Mouse (Mus musculus): ENCODE results near the gene Tsga10. TPM values are rescaled to one million over a fixed set of nuclear protein-coding genes. Genes with fewer than 3 reads are reported as not detected.

Gene Tsga10
- polyA plus RNA-seq, 1 experiment from 2014 or later = 5.9 TPM

DNA sequence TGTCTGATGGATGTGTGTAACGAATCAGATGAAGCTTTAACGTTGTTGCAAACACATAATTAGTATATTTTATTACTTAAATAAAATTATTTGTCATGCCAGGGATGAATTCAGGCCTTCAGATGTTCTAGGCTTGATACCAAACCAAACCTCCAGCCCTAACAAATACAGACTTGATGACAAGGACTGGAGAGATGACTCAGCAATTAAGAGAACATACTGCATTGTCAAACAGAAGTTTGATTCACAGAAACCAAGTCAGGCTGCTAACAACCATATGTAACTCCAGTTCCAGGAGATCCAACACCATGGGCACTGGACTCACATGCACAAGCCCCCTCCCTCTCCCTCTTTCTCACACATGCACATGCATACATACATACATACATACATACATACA, 65.9 kb downstream of the Tsga10 start:
- H3K9me3 ChIP-seq (replicated peaks; ENCODE audit: control insufficient read depth, low read length) = no peaks in the 10 kb centered on the region
- ATAC-seq (ENCODE audit: insufficient read depth, low FRiP score) = no peak
- no peaks in the 10 kb centered on the region for H3K4me1 ChIP-seq (ENCODE audit: control insufficient read depth, insufficient read depth, low read length)
- H3K27me3 ChIP-seq (ENCODE audit: control insufficient read depth, insufficient read depth, low read length) = no peaks in the 10 kb centered on the region
- no peak overlapping the region for H3K27ac ChIP-seq (ENCODE audit: low read length)
- WGBS = 91% methylated on average over 2 of the region's 2 CpGs
- H3K4me3 ChIP-seq (replicated peaks; ENCODE audit: low read length) = no peak overlapping the region
- no peaks in the 10 kb centered on the region for H3K36me3 ChIP-seq (ENCODE audit: control insufficient read depth, insufficient read depth, low read length)
- no peak overlapping the region for H3K4me2 ChIP-seq (ENCODE audit: low read depth, low read length)
- H3K9ac ChIP-seq (ENCODE audit: low read length) = no peak overlapping the region

- Histone ChIP-seq H3K27me3 (ENCODE audit: control insufficient read depth, insufficient read depth, low read length) (no peaks in the 10 kb centered on the region), H3K4me3 (replicated peaks; ENCODE audit: low read length) (no peak overlapping the region), H3K9me3 (replicated peaks; ENCODE audit: control insufficient read depth, low read length) (no peaks in the 10 kb centered on the region), H3K9ac (ENCODE audit: low read length) (no peak overlapping the region), H3K4me2 (ENCODE audit: low read depth, low read length) (no peak overlapping the region), H3K27ac (ENCODE audit: low read length) (no peak overlapping the region), H3K4me1 (ENCODE audit: control insufficient read depth, insufficient read depth, low read length) (no peaks in the 10 kb centered on the region), H3K36me3 (ENCODE audit: control insufficient read depth, insufficient read depth, low read length) (no peaks in the 10 kb centered on the region)
- WGBS = 52% methylated on average over 3 of the region's 3 CpGs
- ATAC-seq (ENCODE audit: insufficient read depth, low FRiP score) = no peak
Observed at GRCm38 (mm10) chr1:37799505-37799904, 66.7 kb downstream of the Tsga10 start.

DNA sequence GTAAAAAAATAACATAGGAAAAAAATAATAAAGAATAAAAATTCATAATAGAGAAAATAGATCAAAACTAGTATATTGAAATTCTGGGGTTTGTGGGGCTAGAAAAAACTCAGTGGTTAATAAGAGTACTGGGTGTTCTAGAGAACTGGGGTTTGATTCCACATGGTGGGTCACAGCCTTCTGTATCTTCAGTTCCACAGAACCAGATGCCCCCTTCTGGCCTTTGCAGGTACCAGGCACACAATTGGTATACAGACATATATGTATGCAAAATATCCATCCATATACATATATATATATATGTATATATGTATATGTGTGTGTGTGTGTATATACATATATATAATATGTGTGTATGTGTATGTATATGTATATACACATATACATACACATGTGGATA, 106.8 kb downstream of the Tsga10 start:
- H3K27ac ChIP-seq (ENCODE audit: low read length) = no peak overlapping the region

GRCm38 (mm10) chr1:37744650-37745259, 121.5 kb downstream of the Tsga10 start:
- Histone ChIP-seq H3K9ac (ENCODE audit: low read length) (no peak overlapping the region), H3K27ac (ENCODE audit: low read length) (no peak overlapping the region), H3K4me1 (ENCODE audit: control insufficient read depth, insufficient read depth, low read length) (no peaks in the 10 kb centered on the region), H3K36me3 (ENCODE audit: control insufficient read depth, insufficient read depth, low read length) (no peaks in the 10 kb centered on the region), H3K9me3 (replicated peaks; ENCODE audit: control insufficient read depth, low read length) (no peaks in the 10 kb centered on the region), H3K27me3 (ENCODE audit: control insufficient read depth, insufficient read depth, low read length) (no peaks in the 10 kb centered on the region), H3K4me2 (ENCODE audit: low read depth, low read length) (no peak overlapping the region), H3K4me3 (replicated peaks; ENCODE audit: low read length) (no peak overlapping the region)
- no peak for ATAC-seq (ENCODE audit: insufficient read depth, low FRiP score)
- WGBS = 69% methylated on average over 9 of the region's 9 CpGs

More for the DNA sequence above, 106.8 kb downstream of the Tsga10 start:
- Histone ChIP-seq H3K4me2 (ENCODE audit: low read depth, low read length) (no peak overlapping the region), H3K4me3 (replicated peaks; ENCODE audit: low read length) (no peak overlapping the region), H3K4me1 (ENCODE audit: control insufficient read depth, insufficient read depth, low read length) (no peaks in the 10 kb centered on the region), H3K27me3 (ENCODE audit: control insufficient read depth, insufficient read depth, low read length) (no peaks in the 10 kb centered on the region), H3K9me3 (replicated peaks; ENCODE audit: control insufficient read depth, low read length) (no peaks in the 10 kb centered on the region), H3K36me3 (ENCODE audit: control insufficient read depth, insufficient read depth, low read length) (no peaks in the 10 kb centered on the region), H3K9ac (ENCODE audit: low read length) (no peak overlapping the region)
- no peak for ATAC-seq (ENCODE audit: insufficient read depth, low FRiP score)

GRCm38 (mm10) chr1:37742602-37743270, 123.5 kb downstream of the Tsga10 start:
- H3K9ac ChIP-seq (ENCODE audit: low read length) = no peak overlapping the region
- no peaks in the 10 kb centered on the region for H3K36me3 ChIP-seq (ENCODE audit: control insufficient read depth, insufficient read depth, low read length)
- H3K9me3 ChIP-seq (replicated peaks; ENCODE audit: control insufficient read depth, low read length) = no peaks in the 10 kb centered on the region
- no peaks in the 10 kb centered on the region for H3K27me3 ChIP-seq (ENCODE audit: control insufficient read depth, insufficient read depth, low read length)
- no peaks in the 10 kb centered on the region for H3K4me1 ChIP-seq (ENCODE audit: control insufficient read depth, insufficient read depth, low read length)
- no peak for ATAC-seq (ENCODE audit: insufficient read depth, low FRiP score)
- 57% methylated on average over 14 of the region's 14 CpGs for WGBS
- H3K27ac ChIP-seq (ENCODE audit: low read length) = no peak overlapping the region
- H3K4me3 ChIP-seq (replicated peaks; ENCODE audit: low read length) = no peak overlapping the region
- H3K4me2 ChIP-seq (ENCODE audit: low read depth, low read length) = no peak overlapping the region

- H3K4me3 ChIP-seq (replicated peaks; ENCODE audit: low read length) = no peak overlapping the region
- no peaks in the 10 kb centered on the region for H3K27me3 ChIP-seq (ENCODE audit: control insufficient read depth, insufficient read depth, low read length)
- no peaks in the 10 kb centered on the region for H3K4me1 ChIP-seq (ENCODE audit: control insufficient read depth, insufficient read depth, low read length)
- H3K4me2 ChIP-seq (ENCODE audit: low read depth, low read length) = no peak overlapping the region
- H3K9me3 ChIP-seq (replicated peaks; ENCODE audit: control insufficient read depth, low read length) = no peaks in the 10 kb centered on the region
- H3K27ac ChIP-seq (ENCODE audit: low read length) = no peak overlapping the region
- WGBS = 76% methylated on average over 11 of the region's 11 CpGs
- H3K36me3 ChIP-seq (ENCODE audit: control insufficient read depth, insufficient read depth, low read length) = no peaks in the 10 kb centered on the region
- H3K9ac ChIP-seq (ENCODE audit: low read length) = no peak overlapping the region
- ATAC-seq (ENCODE audit: insufficient read depth, low FRiP score) = no peak
Observed at GRCm38 (mm10) chr1:37742126-37742525, 124.1 kb downstream of the Tsga10 start.

DNA sequence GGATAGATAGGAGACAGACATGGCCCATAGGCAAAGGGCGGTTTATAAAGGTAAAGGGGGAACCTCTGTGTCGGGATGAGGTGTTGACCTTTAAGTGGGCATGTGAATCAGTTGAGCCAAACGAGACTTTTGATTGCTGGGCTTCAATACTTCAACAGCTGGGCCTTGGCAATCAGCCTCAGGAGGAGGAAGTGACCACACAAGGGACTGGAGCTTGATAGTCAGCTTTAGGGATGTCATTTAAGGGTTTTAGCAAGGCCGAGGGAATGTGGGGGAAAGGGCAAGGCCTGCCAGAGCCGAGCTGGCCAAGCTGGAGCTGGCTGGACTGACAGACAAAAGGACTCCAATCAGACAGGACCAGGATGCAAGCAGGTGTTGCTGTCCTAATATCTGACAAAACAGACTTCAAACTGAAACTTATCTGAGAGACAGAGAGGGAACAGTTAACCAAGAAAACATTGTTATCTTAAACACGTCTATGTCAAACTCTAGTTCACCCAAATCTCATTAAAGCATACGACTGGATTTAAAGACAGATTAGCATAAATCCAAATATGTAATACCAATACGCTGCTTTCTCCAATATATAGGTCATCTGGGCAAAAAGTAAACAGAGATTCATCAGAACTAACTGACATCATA, 125.9 kb downstream of the Tsga10 start:
- Histone ChIP-seq H3K27me3 (ENCODE audit: control insufficient read depth, insufficient read depth, low read length) (no peaks in the 10 kb centered on the region), H3K9me3 (replicated peaks; ENCODE audit: control insufficient read depth, low read length) (no peaks in the 10 kb centered on the region), H3K4me2 (ENCODE audit: low read depth, low read length) (no peak overlapping the region), H3K27ac (ENCODE audit: low read length) (no peak overlapping the region), H3K36me3 (ENCODE audit: control insufficient read depth, insufficient read depth, low read length) (no peaks in the 10 kb centered on the region), H3K9ac (ENCODE audit: low read length) (no peak overlapping the region), H3K4me1 (ENCODE audit: control insufficient read depth, insufficient read depth, low read length) (no peaks in the 10 kb centered on the region), H3K4me3 (replicated peaks; ENCODE audit: low read length) (no peak overlapping the region)
- ATAC-seq (ENCODE audit: insufficient read depth, low FRiP score) = no peak
- 48% methylated on average over 8 of the region's 8 CpGs for WGBS

DNA sequence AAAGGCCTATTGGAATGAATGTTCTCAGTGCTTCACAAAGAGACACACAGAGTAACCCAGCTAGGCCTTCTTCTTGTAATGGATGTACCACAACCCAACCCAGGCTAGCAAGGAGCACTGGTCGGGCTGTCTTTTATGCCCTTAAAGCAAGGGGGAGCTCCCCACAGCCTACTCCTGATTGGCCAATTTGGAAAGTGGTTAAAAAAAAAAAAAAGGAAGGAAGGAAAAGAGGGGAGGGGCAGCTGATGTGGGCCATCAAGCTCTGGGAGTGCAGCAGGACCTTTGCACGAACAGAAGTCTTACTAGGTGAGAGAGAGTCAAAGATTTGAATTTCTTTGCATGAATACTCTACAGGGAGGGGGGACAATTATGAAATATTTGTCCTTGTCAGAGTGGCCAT, 127.3 kb downstream of the Tsga10 start:
- H3K36me3 ChIP-seq (ENCODE audit: control insufficient read depth, insufficient read depth, low read length) = no peaks in the 10 kb centered on the region
- no peaks in the 10 kb centered on the region for H3K27me3 ChIP-seq (ENCODE audit: control insufficient read depth, insufficient read depth, low read length)
- H3K27ac ChIP-seq (ENCODE audit: low read length) = no peak overlapping the region
- no peak overlapping the region for H3K4me2 ChIP-seq (ENCODE audit: low read depth, low read length)
- H3K9ac ChIP-seq (ENCODE audit: low read length) = no peak overlapping the region
- 74% methylated on average over 2 of the region's 2 CpGs for WGBS
- H3K9me3 ChIP-seq (replicated peaks; ENCODE audit: control insufficient read depth, low read length) = no peaks in the 10 kb centered on the region
- no peak for ATAC-seq (ENCODE audit: insufficient read depth, low FRiP score)
- no peak overlapping the region for H3K4me3 ChIP-seq (replicated peaks; ENCODE audit: low read length)
- H3K4me1 ChIP-seq (ENCODE audit: control insufficient read depth, insufficient read depth, low read length) = no peaks in the 10 kb centered on the region

GRCm38 (mm10) chr1:37737045-37737444, 129.2 kb downstream of the Tsga10 start:
- no peak overlapping the region for H3K27ac ChIP-seq (ENCODE audit: low read length)
- no peaks in the 10 kb centered on the region for H3K36me3 ChIP-seq (ENCODE audit: control insufficient read depth, insufficient read depth, low read length)
- ATAC-seq (ENCODE audit: insufficient read depth, low FRiP score) = no peak
- no peaks in the 10 kb centered on the region for H3K4me1 ChIP-seq (ENCODE audit: control insufficient read depth, insufficient read depth, low read length)
- H3K9me3 ChIP-seq (replicated peaks; ENCODE audit: control insufficient read depth, low read length) = no peaks in the 10 kb centered on the region
- H3K4me2 ChIP-seq (ENCODE audit: low read depth, low read length) = no peak overlapping the region
- H3K27me3 ChIP-seq (ENCODE audit: control insufficient read depth, insufficient read depth, low read length) = no peaks in the 10 kb centered on the region
- no peak overlapping the region for H3K4me3 ChIP-seq (replicated peaks; ENCODE audit: low read length)
- H3K9ac ChIP-seq (ENCODE audit: low read length) = no peak overlapping the region
- WGBS = 66% methylated on average over 4 of the region's 4 CpGs
